Mouse (Mus musculus) ES-E14 (cell line): Measurements from ENCODE around the gene Lmod2. TPM values are rescaled to one million over a fixed set of nuclear protein-coding genes. Genes with fewer than 3 reads are reported as not detected.

Experiments used
- DNase-seq: peaks from one replicate; pipeline ENCODE4 v3.0.0-alpha.2; 2013; ENCODE audit warnings: low read depth, low spot score
- H3K27ac ChIP-seq: 2 replicates; pipeline ENCODE4 v1.5.1; 2012; ENCODE audit warnings: low read depth, mild to moderate bottlenecking, low read length, moderate library complexity, mixed read lengths; ENCODE audit not compliant: poor library complexity, insufficient read depth, severe bottlenecking
- H3K36me3 ChIP-seq: 2 replicates; pipeline ENCODE4 v1.6.1; 2012; ENCODE audit warnings: mild to moderate bottlenecking, low read length, moderate library complexity, mixed read lengths; ENCODE audit not compliant: control insufficient read depth, poor library complexity, insufficient read depth, severe bottlenecking
- H3K4me1 ChIP-seq, 2 experiments: fragments of 150-350 bp in 1 of 2; sonication (generic) in 1 of 2; 2 replicates each; pipeline ENCODE4 v1.6.1; 2012; ENCODE audit warnings: low read length in 2 of 2, mild to moderate bottlenecking in 1 of 2, mixed read lengths in 1 of 2; ENCODE audit not compliant: control insufficient read depth in 2 of 2, insufficient read depth in 2 of 2, poor library complexity in 1 of 2
- H3K4me3 ChIP-seq, 2 experiments: fragments of 150-350 bp in 1 of 2; sonication (generic) in 1 of 2; 2 replicates each; pipeline ENCODE4 v1.5.1; 2012; ENCODE audit warnings: low read length in 2 of 2, low read depth in 1 of 2, mild to moderate bottlenecking in 1 of 2, mixed read lengths in 1 of 2; ENCODE audit not compliant: insufficient read depth in 1 of 2, poor library complexity in 1 of 2, severe bottlenecking in 1 of 2
- H3K9ac ChIP-seq: 2 replicates; pipeline ENCODE4 v1.6.1; 2012; ENCODE audit warnings: low read depth, mild to moderate bottlenecking, low read length, mixed read lengths; ENCODE audit not compliant: poor library complexity, insufficient read depth, severe bottlenecking
- H3K9me3 ChIP-seq: fragments of 150-350 bp; sonication (generic); 2 replicates; pipeline ENCODE4 v1.6.1; 2012; ENCODE audit warnings: low read depth, mild to moderate bottlenecking, low read length; ENCODE audit not compliant: control insufficient read depth, insufficient read depth
- CHD2 ChIP-seq: IDR thresholded peaks from 2 replicates; pipeline ENCODE4 v1.6.1; 2014; ENCODE audit warnings: mild to moderate bottlenecking, low read depth, low read length, inconsistent platforms
- HCFC1 ChIP-seq: IDR thresholded peaks from 2 replicates; pipeline ENCODE4 v1.6.1; 2012; ENCODE audit warnings: low read length, inconsistent platforms, borderline replicate concordance; ENCODE audit not compliant: insufficient read depth
- MAFK ChIP-seq: IDR thresholded peaks from 2 replicates; pipeline ENCODE4 v1.6.1; 2014; ENCODE audit warnings: mild to moderate bottlenecking, low read depth, low read length, inconsistent platforms; ENCODE audit not compliant: insufficient read depth
- ZC3H11A ChIP-seq: IDR thresholded peaks from 2 replicates; pipeline ENCODE4 v1.6.1; 2012; ENCODE audit warnings: low read depth, mild to moderate bottlenecking, inconsistent platforms, low read length, borderline replicate concordance
- ZNF384 ChIP-seq: IDR thresholded peaks from 2 replicates; pipeline ENCODE4 v1.6.1; 2012; ENCODE audit warnings: low read depth, low read length, inconsistent platforms
- in situ Hi-C, 2 experiments: fragments of 600-800 bp; cut with MboI; formaldehyde crosslinking; loops; one replicate each; pipeline ENCODE4 v1.15.1; 2025; ENCODE audit warnings: low sequenced_read_pairs in 2 of 2, inconsistent platforms in 1 of 2; ENCODE audit not compliant: unreplicated experiment in 2 of 2
- total RNA-seq: library from RNA; depleted of rRNA; stranded (reverse); fragments of 300-350 nt; gene quantifications from 2 replicates; pipeline ENCODE4 v1.2.3, GENCODE M21; 2012

Lmod2 gene
- total RNA-seq, 1 experiment = not detected

GRCm38 (mm10) chr6:24634065-24634464 is 36.5 kb downstream of the Lmod2 start:
- Histone ChIP-seq H3K4me3 (no peak overlapping the region), H3K4me1 (peaks cover 6 to 7% of the 10 kb centered on the region in 2 experiments; a peak in 3 of 4 replicates), H3K9ac (no peak overlapping the region), H3K27ac (no peak overlapping the region), H3K9me3 (no peaks in the 10 kb centered on the region), H3K36me3 (peaks cover 10% of the 10 kb centered on the region; the same call in 1 of the 2 replicates)
- in situ Hi-C loops = no loop called here
- no peak for DNase-seq
- TF ChIP-seq ZNF384 (no peak), ZC3H11A (no peak), CHD2 (no peak), MAFK (no peak), HCFC1 (no peak)

- Histone ChIP-seq H3K4me1 (peaks cover 6 to 7% of the 10 kb centered on the region in 2 experiments; a peak in 3 of 4 replicates), H3K27ac (no peak overlapping the region), H3K4me3 (no peak overlapping the region), H3K9me3 (no peaks in the 10 kb centered on the region), H3K36me3 (peaks cover 10% of the 10 kb centered on the region; the same call in 1 of the 2 replicates), H3K9ac (no peak overlapping the region)
- TF ChIP-seq HCFC1 (no peak), ZC3H11A (no peak), CHD2 (no peak), MAFK (no peak), ZNF384 (no peak)
- DNase-seq = no peak
- in situ Hi-C loops = no loop called here
These were observed 38.3 kb downstream of the Lmod2 start for GRCm38 (mm10) chr6:24635814-24636213.

- Histone ChIP-seq H3K4me1 (peaks cover 0 to 7% of the 10 kb centered on the region in 2 experiments; a peak in 1 of 4 replicates), H3K9me3 (no peaks in the 10 kb centered on the region), H3K4me3 (no peak overlapping the region), H3K36me3 (peaks cover 2% of the 10 kb centered on the region; the same call in 1 of the 2 replicates), H3K27ac (no peak overlapping the region), H3K9ac (no peak overlapping the region)
- in situ Hi-C loops = no loop called here
- no peak for DNase-seq
- no peak for TF ChIP-seq MAFK
- no peak for TF ChIP-seq ZNF384
- no peak for TF ChIP-seq CHD2
- TF ChIP-seq HCFC1 = no peak
- TF ChIP-seq ZC3H11A = no peak
These were observed 43.7 kb downstream of the Lmod2 start for GRCm38 (mm10) chr6:24641286-24641685.

- Histone ChIP-seq H3K36me3 (peaks cover 2% of the 10 kb centered on the region; the same call in 1 of the 2 replicates), H3K4me3 (no peak overlapping the region), H3K9me3 (no peaks in the 10 kb centered on the region), H3K4me1 (peaks cover 0 to 7% of the 10 kb centered on the region in 2 experiments; a peak in 1 of 4 replicates), H3K9ac (no peak overlapping the region), H3K27ac (no peak overlapping the region)
- TF ChIP-seq ZNF384 = no peak
- no peak for TF ChIP-seq MAFK
- no peak for TF ChIP-seq CHD2
- TF ChIP-seq ZC3H11A = no peak
- TF ChIP-seq HCFC1 = no peak
- in situ Hi-C loops = no loop called here
- no peak for DNase-seq
These were observed 44.6 kb downstream of the Lmod2 start for GRCm38 (mm10) chr6:24642161-24642560.

- no peak for DNase-seq
- H3K4me1 ChIP-seq = 0 out of 4 replicates have a peak, but pooled peaks cover 0 to 2% of the 10 kb centered on the region in 2 experiments
- H3K4me3 ChIP-seq = no peak overlapping the region
- H3K9ac ChIP-seq = no peak overlapping the region
- TF ChIP-seq ZNF384 (no peak), MAFK (no peak), HCFC1 (no peak), ZC3H11A (no peak), CHD2 (no peak)
- in situ Hi-C loops = no loop called here
- no peaks in the 10 kb centered on the region for H3K9me3 ChIP-seq
- H3K27ac ChIP-seq = no peak overlapping the region
- no peaks in the 10 kb centered on the region for H3K36me3 ChIP-seq
These were observed 45.4 kb downstream of the Lmod2 start for GRCm38 (mm10) chr6:24642960-24643359.
